Mouse (Mus musculus) embryonic fibroblast, embryonic 13.5 days (primary cell): ENCODE measurements around the gene Lig4. TPM values are rescaled to one million over a fixed set of nuclear protein-coding genes. Genes with fewer than 3 reads are reported as not detected.

Experiments used
- H3K27ac ChIP-seq: 2 replicates; pipeline ENCODE4 v1.5.1; 2012; ENCODE audit warnings: low read length, control low read depth, inconsistent platforms; ENCODE audit not compliant: insufficient read depth
- H3K4me1 ChIP-seq: 2 replicates; pipeline ENCODE4 v1.6.1; 2011; ENCODE audit warnings: low read length; ENCODE audit not compliant: control insufficient read depth, insufficient read depth
- H3K4me3 ChIP-seq: 2 replicates; pipeline ENCODE4 v1.5.1; 2011; ENCODE audit warnings: mild to moderate bottlenecking, control low read depth, low read length; ENCODE audit not compliant: insufficient read depth
- CTCF ChIP-seq: IDR thresholded peaks from 2 replicates; pipeline ENCODE4 v1.5.1; 2011; ENCODE audit warnings: mild to moderate bottlenecking, control low read depth, low read length, moderate library complexity, borderline replicate concordance; ENCODE audit not compliant: insufficient read depth
- POLR2A ChIP-seq: IDR thresholded peaks from 2 replicates; pipeline ENCODE4 v1.6.1; 2011; ENCODE audit warnings: low read depth, mild to moderate bottlenecking, control low read depth, low read length, moderate library complexity
- polyA plus RNA-seq: library from polyadenylated mRNA; stranded (reverse); fragments of >200 nt; gene quantifications from 2 replicates; pipeline ENCODE4 v1.2.4, GENCODE M21; 2011; ENCODE audit warnings: low read depth; ENCODE audit not compliant: missing spikeins, insufficient read length

Gene Lig4
- polyA plus RNA-seq, 1 experiment: 8.0 TPM

DNA sequence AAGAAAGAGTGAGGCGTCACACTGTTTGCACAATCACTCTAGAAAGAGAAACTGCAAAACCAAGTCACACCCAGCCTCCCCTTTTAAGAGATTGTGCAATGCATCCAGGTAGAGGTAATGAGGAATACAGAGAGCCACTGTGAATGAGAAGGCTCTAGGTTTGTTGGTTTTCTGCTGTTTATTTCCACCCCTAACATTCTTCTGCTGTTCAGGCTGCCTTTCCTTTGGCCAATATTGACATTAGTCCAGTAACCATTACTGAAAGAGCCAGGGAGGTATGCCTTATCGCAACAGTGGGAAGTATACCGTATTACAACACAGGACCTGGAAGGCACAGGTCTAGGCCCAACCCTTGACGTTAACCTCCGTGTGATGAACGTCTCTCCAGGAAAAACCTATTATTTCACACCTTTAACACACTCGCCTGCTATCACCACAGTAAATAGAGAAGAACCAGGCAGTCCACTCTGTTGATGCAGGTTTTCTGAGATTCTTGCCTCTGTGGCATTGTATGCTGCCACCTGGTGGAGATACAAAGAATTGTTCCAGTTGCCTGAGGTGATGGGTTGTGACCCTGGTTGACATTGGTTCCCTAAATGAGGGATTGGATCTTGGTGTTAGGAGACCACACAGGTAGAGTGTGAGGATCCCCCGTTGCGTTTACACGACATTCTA is 42.5 kb downstream of the Lig4 start:
- Histone ChIP-seq H3K27ac (no peak overlapping the region), H3K4me1 (no peaks in the 10 kb centered on the region), H3K4me3 (no peak overlapping the region)
- no peak for TF ChIP-seq CTCF
- TF ChIP-seq POLR2A: no peak

DNA sequence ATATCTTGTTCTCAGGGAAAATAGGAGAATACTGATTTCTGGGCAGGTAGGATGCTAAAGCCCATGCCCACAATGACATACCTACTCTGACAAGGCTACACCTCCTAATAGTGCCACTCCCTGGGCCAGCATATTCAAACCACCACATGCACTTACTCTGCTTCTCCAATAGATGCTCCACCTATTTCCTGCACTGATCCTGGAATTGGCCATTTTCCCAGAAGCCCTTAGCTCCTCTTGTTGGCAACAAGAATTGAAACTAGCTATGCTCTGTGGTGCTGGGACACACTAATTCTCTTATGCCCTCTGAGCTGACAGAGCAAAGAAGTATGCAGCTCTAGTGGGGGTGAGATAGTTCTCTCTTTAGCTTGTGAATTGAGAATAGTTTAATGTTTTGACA is 44.8 kb downstream of the Lig4 start:
- H3K4me1 ChIP-seq: no peaks in the 10 kb centered on the region
- TF ChIP-seq POLR2A (no peak), CTCF (no peak)
- no peak overlapping the region for H3K4me3 ChIP-seq
- no peak overlapping the region for H3K27ac ChIP-seq

GRCm38 (mm10) chr8:9929746-9930445 is 47.6 kb downstream of the Lig4 start:
- Histone ChIP-seq H3K27ac (no peak overlapping the region), H3K4me1 (no peaks in the 10 kb centered on the region), H3K4me3 (no peak overlapping the region)
- TF ChIP-seq CTCF (no peak), POLR2A (no peak)

Other genes starting within 250 kb of the Lig4 start
- 0.19 TPM in 1 of 2 replicates, not detected in the other for gene Fam155a, start 206.5 kb downstream of the Lig4 start, polyA plus RNA-seq
- not detected in 2 replicates for gene Gm10217, start 113.4 kb downstream of the Lig4 start, polyA plus RNA-seq
- 19.3 and 22.8 TPM in 2 replicates for gene Abhd13, start within 50 bp of the Lig4 start, polyA plus RNA-seq
- 0.32 TPM in 1 of 2 replicates, not detected in the other for gene Tnfsf13b, start 28.8 kb upstream of the Lig4 start, polyA plus RNA-seq
- 0.12 TPM in 2 replicates for gene Myo16, start 176.2 kb upstream of the Lig4 start, polyA plus RNA-seq